Mouse (Mus musculus): ENCODE results near the gene Pkp2. TPM values are rescaled to one million over a fixed set of nuclear protein-coding genes. Genes with fewer than 3 reads are reported as not detected.

Gene Pkp2
- 0.54 and 0.72 TPM in 2 replicates for total RNA-seq (2012; rRNA removed)
- polyA plus RNA-seq (2012; ENCODE audit: insufficient read depth in 1 of 2, insufficient read length in 2 of 2, low read depth in 1 of 2, low replicate concordance in 2 of 2, missing spikeins in 1 of 2), result 1 to 10 TPM in 1 of 2 experiments, not detected in 1; 2.2 TPM

GRCm38 (mm10) chr16:16213079-16213760 lies at the start of gene Pkp2:
Pkp2 (plus strand) TSS chr16:16213318.
- Histone ChIP-seq H3K4me3 (ENCODE audit: control insufficient read depth in 1 of 2, insufficient read depth in 1 of 2, low read depth in 2 of 2, low read length in 2 of 2) (peak within 1 kb of the TSS; percentile 54 to 70), H3K27ac (ENCODE audit: control insufficient read depth, low read depth, low read length) (0 out of 2 replicates have a peak within 1 kb of the TSS, but pooled peaks have one; percentile 32)
- TF ChIP-seq BHLHE40 (IDR thresholded peaks at IDR 0.05; ENCODE audit: borderline replicate concordance, low read depth, low read length) (no peak), ZNF384 (IDR thresholded peaks at IDR 0.05; ENCODE audit: low read depth, low read length) (no peak), POLR2AphosphoS2 (IDR thresholded peaks at IDR 0.05; ENCODE audit: low read length) (peak; percentile 57; the same call in 1 of the 2 replicates), TBP (IDR thresholded peaks at IDR 0.05; ENCODE audit: low read depth, low read length) (peak; percentile 92), KAT2A (conservative IDR thresholded peaks at IDR 0.05; ENCODE audit: low read depth, low read length) (no peak), MEF2A (IDR thresholded peaks at IDR 0.05; ENCODE audit: extremely low read depth, insufficient replicate concordance, low read depth, low read length, poor library complexity, severe bottlenecking) (no peak), GABPA (IDR thresholded peaks at IDR 0.05; ENCODE audit: low read depth, low read length) (no peak), RCOR1 (IDR thresholded peaks at IDR 0.05; ENCODE audit: low read depth, low read length) (no peak), EP300 (IDR thresholded peaks at IDR 0.05; ENCODE audit: low read depth in 1 of 2, low read length in 2 of 2) (no peak), MAX (IDR thresholded peaks at IDR 0.05; ENCODE audit: low read length) (no peak), MAFK (IDR thresholded peaks at IDR 0.05; ENCODE audit: borderline replicate concordance, low read depth, low read length) (no peak), NELFE (IDR thresholded peaks at IDR 0.05; ENCODE audit: low read depth, low read length) (no peak; the same call in 1 of the 2 replicates), POLR2A (IDR thresholded peaks at IDR 0.05; ENCODE audit: control insufficient read depth in 1 of 2, insufficient read depth in 1 of 2, low read depth in 1 of 2, low read length in 2 of 2, poor library complexity in 1 of 2) (peak; percentile 57 to 75; a peak in 3 of 4 replicates), USF2 (IDR thresholded peaks at IDR 0.05; ENCODE audit: borderline replicate concordance in 1 of 2, insufficient read depth in 1 of 2, low read depth in 1 of 2, low read length in 2 of 2) (no peak), CTCF (IDR thresholded peaks at IDR 0.05 in 2 of 3, conservative IDR thresholded peaks at IDR 0.05 in 1 of 3; ENCODE audit: control insufficient read depth in 1 of 3, insufficient read depth in 1 of 3, low read depth in 2 of 3, low read length in 3 of 3, poor library complexity in 1 of 3, severe bottlenecking in 1 of 3) (no peak), ZMIZ1 (IDR thresholded peaks at IDR 0.05; ENCODE audit: low read depth, low read length) (peak; percentile 98), MYC (IDR thresholded peaks at IDR 0.05; ENCODE audit: low read depth, low read length) (no peak), MYB (IDR thresholded peaks at IDR 0.05; ENCODE audit: low read depth, low read length) (no peak), TAL1 (IDR thresholded peaks at IDR 0.05; ENCODE audit: low read length) (no peak), MAZ (IDR thresholded peaks at IDR 0.05; ENCODE audit: low read depth, low read length) (no peak), E2F4 (IDR thresholded peaks at IDR 0.05; ENCODE audit: borderline replicate concordance, low read depth, low read length) (no peak), GATA1 (IDR thresholded peaks at IDR 0.05; ENCODE audit: low read depth, low read length) (no peak), MXI1 (IDR thresholded peaks at IDR 0.05; ENCODE audit: low read depth, low read length) (0 out of 2 replicates have a peak, but pooled peaks have one; percentile 31), ZC3H11A (IDR thresholded peaks at IDR 0.05; ENCODE audit: low read depth, low read length) (no peak), UBTF (IDR thresholded peaks at IDR 0.05; ENCODE audit: borderline replicate concordance, insufficient read depth, low read depth, low read length) (no peak), ELF1 (IDR thresholded peaks at IDR 0.05; ENCODE audit: low read depth, low read length) (no peak), RAD21 (IDR thresholded peaks at IDR 0.05; ENCODE audit: low read depth, low read length) (no peak), POLR2AphosphoS5 (IDR thresholded peaks at IDR 0.05; ENCODE audit: borderline replicate concordance, low read depth, low read length) (no peak), HCFC1 (IDR thresholded peaks at IDR 0.05; ENCODE audit: low read depth, low read length) (peak; percentile 57; the same call in 1 of the 2 replicates), SIN3A (IDR thresholded peaks at IDR 0.05; ENCODE audit: low read length) (no peak), JUND (IDR thresholded peaks at IDR 0.05; ENCODE audit: low read depth, low read length) (no peak), ETS1 (IDR thresholded peaks at IDR 0.05; ENCODE audit: low read depth, low read length) (peak; percentile 35; the same call in 1 of the 2 replicates), CHD1 (IDR thresholded peaks at IDR 0.05; ENCODE audit: low read depth, low read length) (no peak), USF1 (IDR thresholded peaks at IDR 0.05; ENCODE audit: low read depth, low read length) (no peak), SMC3 (IDR thresholded peaks at IDR 0.05; ENCODE audit: low read depth, low read length) (no peak)

More at GRCm38 (mm10) chr16:16213079-16213760, at the start of gene Pkp2:
- peaks cover 0 to 11% of the 10 kb centered on the region in 2 experiments; a peak in 2 of 4 replicates for H3K4me1 ChIP-seq (ENCODE audit: control insufficient read depth in 1 of 2, insufficient read depth in 2 of 2, low read length in 2 of 2)
- peak; percentile 78 for DNase-seq (ENCODE audit: low read depth, low spot score)
- no peaks in the 10 kb centered on the region; a peak in 1 of 4 replicates for H3K36me3 ChIP-seq (ENCODE audit: control insufficient read depth in 1 of 2, insufficient read depth in 2 of 2, low read length in 2 of 2)
- H3K79me2 ChIP-seq (ENCODE audit: control insufficient read depth, insufficient read depth, low read length, poor library complexity), result no peaks in the 10 kb centered on the region
- H3K9me3 ChIP-seq (replicated peaks; ENCODE audit: insufficient read depth, low read length), result no peaks in the 10 kb centered on the region
- no peaks in the 10 kb centered on the region for H3K27me3 ChIP-seq (ENCODE audit: control insufficient read depth in 1 of 2, insufficient read depth in 2 of 2, low read length in 2 of 2)
- peak within 1 kb of the TSS; percentile 52 for H3K9ac ChIP-seq (ENCODE audit: control insufficient read depth, low read depth, low read length, poor library complexity, severe bottlenecking)
